Mouse (Mus musculus) stomach, postnatal 0 days (tissue): ENCODE results near the gene Rnft2.

Experiments used
- CTCF ChIP-seq: IDR thresholded peaks from 2 replicates; pipeline ENCODE4 v1.5.1; 2016; ENCODE audit warnings: antibody characterized with exemption, low read depth, mild to moderate bottlenecking, moderate library complexity
- EP300 ChIP-seq: optimal IDR thresholded peaks from 2 replicates; pipeline ENCODE3; 2016; ENCODE audit warnings: antibody characterized with exemption

DNA sequence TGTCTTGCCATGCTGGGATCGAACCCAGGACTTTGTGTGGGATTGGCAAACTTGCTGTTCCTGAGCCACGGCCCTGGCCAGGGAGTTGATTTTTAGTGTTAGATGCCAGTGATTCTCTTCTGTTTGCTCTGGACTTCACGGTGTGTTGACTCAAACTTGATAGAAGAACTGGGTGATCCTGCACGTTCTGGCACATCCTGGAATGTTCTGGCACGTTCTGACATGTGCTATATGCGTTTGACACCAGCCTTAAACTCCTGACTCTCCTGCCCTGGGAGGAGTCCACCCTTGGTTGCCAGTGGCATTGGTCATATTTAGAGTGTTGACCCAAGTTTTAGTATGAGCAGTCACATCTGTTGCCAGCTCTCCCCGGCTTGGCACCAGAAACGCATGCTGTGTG is 17.5 kb upstream of the Rnft2 start:
- TF ChIP-seq CTCF (no peak), EP300 (no peak)
